Mouse (Mus musculus) heart, adult 11 months (tissue): ENCODE measurements around the gene Gm20388.
A peak's percentile ranks its signal among the peaks of the same experiment; 100 is the strongest.

Source experiments
- DNase-seq: peaks from one replicate; pipeline ENCODE4 v3.0.0; 2022

Gene Gm20388

DNA sequence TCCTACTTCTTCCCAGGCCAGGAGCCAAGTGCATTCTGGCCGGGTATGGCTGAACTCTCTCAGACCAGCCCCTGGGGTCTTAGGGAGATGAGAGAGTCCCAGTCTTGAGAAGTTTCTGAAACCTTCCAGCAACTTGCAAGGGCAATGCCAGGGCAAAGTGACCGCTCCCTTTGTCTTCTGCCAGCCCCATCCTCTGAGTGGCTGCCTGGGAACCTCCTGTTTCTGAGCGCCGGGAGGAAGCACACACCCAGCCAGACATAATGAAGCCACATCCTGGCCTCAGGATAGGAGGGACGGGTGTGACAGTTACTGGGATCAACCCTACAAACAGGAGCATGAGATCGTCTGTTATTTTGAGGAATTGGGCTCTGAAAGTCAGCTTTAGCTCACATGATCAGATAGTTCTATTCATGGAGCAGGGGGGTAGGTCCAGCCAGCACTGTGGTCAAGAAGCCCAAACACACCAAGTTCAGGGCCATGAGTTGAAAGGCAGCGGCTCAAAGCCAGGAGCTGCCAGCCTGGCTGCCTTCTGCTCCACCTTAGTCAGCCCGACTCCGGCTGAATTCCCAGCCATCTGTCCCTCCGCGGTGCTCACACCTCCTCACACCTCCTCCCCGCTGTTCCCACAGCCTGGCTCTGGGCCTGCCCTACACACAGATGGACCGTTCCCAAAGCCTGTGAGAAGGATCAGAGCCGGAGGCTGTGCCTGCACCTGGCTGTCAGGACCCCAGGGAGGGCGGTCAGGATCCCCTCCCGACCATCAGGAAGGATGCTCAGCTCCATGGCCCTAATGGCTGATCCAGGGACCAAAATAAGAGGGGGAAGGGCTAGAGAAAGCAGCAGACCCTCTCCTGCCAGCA lies 2766.2 kb downstream of the Gm20388 start:
- peak; percentile 99 for DNase-seq

DNA sequence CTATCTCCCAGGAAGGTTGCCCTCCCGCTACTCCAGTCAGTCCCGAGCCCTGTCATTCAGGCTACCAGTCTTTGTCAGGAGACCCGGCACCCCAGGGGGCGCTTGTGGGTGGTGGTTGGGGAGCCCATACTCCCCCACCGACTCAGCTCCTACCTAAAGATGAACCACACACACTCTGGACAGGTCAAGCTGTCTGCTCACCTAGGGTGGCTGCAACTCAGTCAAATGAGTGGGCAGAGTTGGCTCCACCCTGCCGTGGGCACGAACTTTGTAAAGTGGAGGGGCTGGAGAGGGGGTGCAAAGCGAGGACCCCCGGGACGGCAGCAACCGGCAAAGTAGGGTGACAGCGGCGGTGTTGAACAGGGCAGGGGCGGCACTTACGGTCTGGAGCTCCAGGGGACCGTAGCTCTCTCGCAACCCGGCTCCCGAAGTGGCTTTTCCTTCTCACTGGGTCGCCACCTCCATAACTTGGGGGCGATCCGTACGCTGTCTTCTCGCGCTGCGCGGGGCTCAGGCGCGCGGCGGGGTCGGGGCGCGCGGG lies 2766.9 kb downstream of the Gm20388 start:
- DNase-seq, result peak; percentile 96

- peak; percentile 99 for DNase-seq
Measured at GRCm38 (mm10) chr8:122678061-122678895, 2767.6 kb downstream of the Gm20388 start.

DNA sequence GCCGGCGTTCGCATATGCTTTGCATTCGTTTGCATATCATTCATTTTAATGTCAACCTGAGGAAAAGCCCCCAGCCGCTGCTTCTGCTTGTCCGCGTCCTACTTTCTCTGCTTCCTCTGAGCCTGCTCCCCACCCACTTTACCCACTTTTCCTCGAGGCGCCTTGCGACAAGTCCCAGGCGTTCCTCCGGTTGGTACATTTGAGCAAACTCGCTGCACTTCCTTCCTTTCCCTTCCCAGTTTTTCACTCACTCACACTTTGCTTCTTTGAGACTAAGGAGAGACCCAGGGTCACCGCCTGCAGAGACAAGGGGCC lies 2768.2 kb downstream of the Gm20388 start:
- DNase-seq, result no peak

DNA sequence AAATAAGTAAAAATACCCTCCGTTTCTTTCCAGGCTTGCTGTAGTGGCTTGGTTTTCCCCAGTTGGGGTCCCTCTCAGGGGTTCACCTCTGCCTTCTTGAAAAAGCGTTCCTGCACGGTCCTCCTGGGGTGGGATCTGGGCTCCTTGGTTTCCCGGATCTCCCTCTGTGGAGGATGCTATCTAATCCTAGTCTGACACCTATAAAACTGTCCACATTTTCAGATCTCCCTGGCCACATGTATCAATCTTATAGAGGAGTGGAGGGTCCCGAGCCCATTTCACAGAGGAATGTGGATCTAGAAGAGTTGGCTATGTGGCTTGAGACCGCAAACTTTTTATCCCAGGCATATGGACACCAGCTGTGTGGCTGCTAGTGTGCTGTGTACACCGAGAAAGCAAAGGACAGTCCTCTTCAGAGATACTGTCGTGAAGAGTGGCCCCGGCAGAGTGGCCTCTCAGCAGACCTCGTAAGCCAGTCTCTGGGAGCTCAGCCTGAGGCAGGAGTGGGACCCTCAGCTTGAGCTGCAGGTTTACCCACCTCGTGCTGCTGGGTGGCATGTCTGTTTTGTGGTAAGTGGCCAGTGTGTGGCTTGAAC lies 2768.8 kb downstream of the Gm20388 start:
- peak; percentile 90 for DNase-seq

DNA sequence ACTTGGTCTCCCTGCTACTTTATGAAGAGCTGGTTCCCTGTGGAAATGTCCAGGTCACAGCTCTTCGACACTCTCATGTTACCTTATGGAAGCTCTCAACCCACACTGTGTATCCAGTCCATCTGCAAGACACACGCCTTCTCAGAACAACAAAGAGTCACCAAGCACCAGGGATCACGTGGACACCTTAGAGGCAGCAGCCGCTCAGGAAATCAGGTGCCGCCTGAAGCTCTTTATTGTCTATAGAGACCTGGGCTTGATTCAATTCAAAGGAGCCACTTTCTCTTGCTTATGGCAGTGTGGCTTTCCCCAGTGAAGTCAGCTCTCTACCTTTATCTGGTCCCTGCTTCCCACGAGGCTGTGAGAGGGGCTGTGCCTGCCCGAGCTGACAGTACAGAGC lies 2769.5 kb downstream of the Gm20388 start:
- peak; percentile 87 for DNase-seq

DNA sequence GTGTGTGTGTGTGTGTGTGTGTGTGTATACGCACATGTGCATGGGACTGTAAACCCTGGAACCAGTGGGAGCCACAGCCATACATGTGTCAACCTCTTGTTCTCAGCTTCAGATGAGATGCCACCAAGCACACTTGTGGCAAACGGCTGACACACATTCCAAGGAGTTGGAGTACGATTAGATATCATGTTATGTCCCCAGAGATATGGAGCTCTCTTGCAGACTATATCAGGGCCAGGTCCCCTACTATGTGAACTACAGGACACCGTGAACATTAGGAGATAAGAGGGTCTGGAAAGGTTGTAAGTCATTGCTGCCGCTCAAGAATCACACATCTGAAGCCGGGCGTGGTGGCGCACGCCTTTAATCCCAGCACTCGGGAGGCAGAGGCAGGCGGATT lies 2772.2 kb downstream of the Gm20388 start:
- DNase-seq, result no peak

DNA sequence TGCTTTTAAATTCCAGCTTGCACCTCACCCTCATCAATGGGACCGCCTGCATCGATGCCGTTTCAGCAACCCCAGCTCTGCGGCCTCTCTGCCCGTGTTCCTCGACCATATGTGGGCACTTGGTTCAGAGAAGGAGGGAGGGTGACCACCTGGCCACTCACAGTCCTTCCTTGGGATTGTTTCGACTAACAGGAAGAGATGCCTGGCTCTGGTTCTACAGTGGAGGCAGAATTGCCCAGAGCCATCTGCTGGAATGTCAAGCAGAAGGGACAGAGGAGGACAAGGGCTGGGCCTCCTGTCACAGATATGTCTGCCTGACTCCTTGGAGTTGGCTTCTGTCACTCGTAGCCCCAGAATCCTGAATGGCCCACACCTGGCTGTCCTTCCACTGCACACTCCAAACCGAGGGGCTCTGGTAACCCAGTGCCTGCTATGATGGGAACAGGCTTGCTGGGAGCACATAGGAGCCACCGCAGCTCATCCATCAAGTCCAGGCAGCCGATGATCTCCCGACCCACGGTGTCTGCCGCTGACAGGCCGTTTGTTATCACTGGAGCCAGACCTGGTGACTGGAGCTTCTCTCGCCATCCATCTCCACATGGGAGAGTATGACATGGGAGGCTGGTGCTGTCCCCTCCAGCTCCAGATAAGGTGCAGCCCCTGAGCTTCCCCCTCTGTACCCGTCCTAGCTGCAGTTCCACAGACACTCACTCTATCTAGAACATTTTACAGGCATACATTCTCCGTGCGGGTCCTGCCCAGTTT lies 2774.6 kb downstream of the Gm20388 start:
- DNase-seq, result no peak

- no peak for DNase-seq
Measured at GRCm38 (mm10) chr8:122686879-122687278, 2776.2 kb downstream of the Gm20388 start.

DNA sequence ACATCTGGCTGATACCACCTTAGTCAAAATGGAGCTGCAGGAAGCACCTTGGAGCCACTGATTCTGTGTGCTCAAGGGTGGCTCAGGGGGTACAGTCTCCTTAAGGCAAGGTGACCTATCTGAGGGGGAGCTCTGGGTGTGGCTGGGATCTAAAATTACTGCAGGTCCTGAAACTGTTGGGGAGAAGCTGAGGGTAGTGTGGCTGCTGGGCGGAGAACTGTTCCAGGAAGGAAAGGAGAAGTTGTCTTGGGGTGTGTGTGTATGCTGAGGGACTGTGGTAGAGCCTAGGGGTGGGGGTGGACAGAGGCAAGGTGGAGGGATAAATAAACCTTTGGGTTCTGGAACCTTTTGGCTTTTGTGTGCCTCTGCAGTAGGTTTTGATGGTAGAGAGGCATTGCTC lies 2778.7 kb downstream of the Gm20388 start:
- peak; percentile 91 for DNase-seq

- DNase-seq, result peak; percentile 97
Measured at GRCm38 (mm10) chr8:122691018-122691417, 2780.4 kb downstream of the Gm20388 start.

DNA sequence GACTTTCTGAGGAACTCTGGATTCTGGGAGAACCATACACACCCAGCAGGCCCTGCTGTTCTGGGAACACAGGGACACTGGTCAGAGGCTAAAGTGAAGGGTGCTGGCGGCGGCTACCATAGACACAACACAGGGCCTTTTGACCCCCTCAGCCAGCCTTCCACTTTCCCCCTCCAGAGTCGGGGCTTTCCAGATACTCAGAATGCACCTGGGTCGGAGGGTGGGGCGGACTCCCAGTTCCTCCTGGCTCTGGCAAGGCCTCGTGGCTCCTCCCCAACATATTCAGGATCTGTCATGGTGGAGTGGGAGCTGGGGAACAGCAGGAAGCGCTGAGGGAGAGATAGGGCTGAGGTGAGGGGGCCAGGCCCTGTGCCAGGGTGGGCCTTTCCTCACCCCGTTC lies 2781.5 kb downstream of the Gm20388 start:
- peak; percentile 92 for DNase-seq

GRCm38 (mm10) chr8:122695438-122696042 lies 2784.9 kb downstream of the Gm20388 start:
- DNase-seq, result no peak

DNA sequence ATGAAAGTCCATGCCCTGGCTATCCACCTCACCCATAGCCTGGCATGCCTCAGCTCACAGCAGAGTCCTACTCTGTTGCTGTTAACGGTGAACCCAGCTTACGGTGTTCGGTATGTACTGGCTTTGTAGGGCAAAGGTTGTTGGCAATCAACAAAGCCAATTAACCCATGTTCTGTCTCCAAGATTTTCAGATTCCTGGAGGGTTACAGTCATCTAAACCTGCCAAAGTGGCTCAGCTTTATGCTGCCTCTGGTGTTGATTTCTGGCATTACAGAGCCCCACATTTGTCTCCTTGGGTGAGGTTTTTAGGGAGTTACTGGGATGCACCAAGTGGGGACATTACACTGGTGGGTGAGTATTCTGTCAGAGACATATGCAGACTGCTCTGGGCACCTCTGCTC lies 2786.5 kb downstream of the Gm20388 start:
- no peak for DNase-seq

- peak; percentile 92 for DNase-seq
Measured at GRCm38 (mm10) chr8:122697586-122697985, 2786.9 kb downstream of the Gm20388 start.

- DNase-seq, result no peak
Measured at GRCm38 (mm10) chr8:122698254-122698768, 2787.7 kb downstream of the Gm20388 start.

- DNase-seq, result peak; percentile 99
Measured at GRCm38 (mm10) chr8:122699005-122699492, 2788.4 kb downstream of the Gm20388 start, which contains the start of gene Cbfa2t3. TSS of gene Cbfa2t3 (minus strand) at chr8:122699109.

DNA sequence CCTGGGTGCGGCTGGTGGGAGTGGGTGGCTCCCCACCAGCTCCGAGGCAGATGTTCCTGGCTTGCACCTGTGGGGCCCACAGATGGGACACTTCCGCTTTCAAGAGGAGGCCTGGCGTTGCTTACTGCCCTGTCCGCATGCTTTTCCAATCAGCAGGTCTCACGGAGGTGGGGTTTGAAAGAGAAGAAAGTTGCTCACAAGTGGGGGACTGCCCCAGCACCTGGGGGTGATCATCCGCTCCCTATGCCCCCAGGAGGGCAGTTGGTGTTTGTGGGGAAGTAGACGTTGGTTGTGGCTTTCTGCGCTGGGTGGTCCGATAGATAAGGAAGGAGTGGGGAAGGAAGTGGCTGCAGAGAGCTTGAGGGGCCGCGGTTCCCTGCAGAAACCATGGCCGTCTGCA lies 2790.0 kb downstream of the Gm20388 start:
- DNase-seq, result peak; percentile 96

DNA sequence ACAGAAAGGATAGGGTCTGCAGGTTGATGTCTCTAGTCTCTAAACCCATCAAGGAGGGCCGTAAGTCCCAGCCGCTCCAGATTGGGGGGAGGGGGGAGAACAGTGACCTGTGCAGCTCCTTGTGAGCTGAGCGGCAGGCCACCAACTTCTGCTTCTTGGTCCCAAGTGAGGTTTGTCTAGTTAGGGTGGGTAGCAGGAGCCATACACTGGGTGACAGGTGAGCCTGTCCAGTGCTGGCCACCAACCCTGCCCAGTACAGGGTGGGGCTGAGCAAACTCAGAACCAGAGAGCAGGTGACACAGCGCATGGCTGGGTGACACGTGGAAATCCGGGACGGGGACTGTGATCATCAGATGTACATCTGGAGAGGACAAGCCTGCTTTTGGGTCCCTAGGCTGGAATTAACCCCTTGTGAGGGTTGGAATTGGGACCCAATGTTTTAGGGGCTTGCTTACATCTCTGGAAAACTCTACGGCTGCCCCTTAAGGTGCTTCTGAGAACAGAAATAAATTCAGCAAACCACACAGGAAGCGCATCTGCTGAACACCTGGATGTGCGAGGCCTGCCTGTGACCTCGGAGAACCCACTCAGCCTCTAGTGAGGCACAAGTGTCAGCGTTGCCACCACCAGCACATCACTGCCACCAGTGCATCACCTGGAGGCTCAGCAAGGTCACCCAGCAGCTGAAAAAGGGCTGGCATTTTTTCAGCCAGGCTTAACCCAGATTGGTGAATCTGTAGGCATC lies 2791.0 kb downstream of the Gm20388 start:
- no peak for DNase-seq

DNA sequence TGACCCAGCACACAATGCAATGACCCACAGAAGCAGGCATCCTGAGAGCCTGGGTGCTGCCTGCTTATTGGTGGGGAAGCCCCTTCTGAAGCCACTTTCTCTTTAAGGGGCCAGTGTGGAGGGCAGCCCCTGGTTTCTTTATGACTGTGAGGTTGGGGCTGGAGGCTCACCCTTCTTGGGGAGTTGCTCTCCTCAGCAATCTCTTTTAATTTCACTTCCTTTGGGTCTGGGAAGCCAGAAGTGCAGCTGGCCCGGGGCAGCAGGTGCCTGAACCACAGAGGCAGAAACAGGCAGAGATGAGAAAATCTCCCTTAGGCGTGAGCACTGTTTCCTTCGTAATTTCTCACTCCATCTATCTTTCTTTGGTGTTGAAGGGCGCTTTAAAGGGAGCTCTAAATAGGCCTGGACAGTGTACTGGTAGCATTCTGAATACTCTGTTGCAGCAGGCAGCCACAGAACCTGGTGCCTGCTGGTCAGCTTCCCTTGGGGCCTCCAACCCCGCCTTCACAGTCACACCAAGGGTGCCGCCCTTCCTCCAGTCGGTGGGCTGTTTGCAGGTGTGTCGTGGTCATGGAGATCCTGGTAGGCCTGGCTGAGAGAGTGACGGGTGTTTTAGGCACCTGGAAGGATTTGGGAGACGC lies 2791.8 kb downstream of the Gm20388 start:
- peak; percentile 94 for DNase-seq
